Mouse (Mus musculus) effector memory CD4-positive, alpha-beta T cell, adult 7 months (primary cell): ENCODE results near the gene 4932429P05Rik. TPM values are rescaled to one million over a fixed set of nuclear protein-coding genes. Genes with fewer than 3 reads are reported as not detected.

ENCODE experiments used
- polyA plus RNA-seq: library from polyadenylated mRNA; unstranded; fragments of 100-300 nt; shearing (Covaris generic); gene quantifications from one replicate; pipeline ENCODE4 v1.2.1, GENCODE M21; 2017

4932429P05Rik gene
- not detected for polyA plus RNA-seq

DNA sequence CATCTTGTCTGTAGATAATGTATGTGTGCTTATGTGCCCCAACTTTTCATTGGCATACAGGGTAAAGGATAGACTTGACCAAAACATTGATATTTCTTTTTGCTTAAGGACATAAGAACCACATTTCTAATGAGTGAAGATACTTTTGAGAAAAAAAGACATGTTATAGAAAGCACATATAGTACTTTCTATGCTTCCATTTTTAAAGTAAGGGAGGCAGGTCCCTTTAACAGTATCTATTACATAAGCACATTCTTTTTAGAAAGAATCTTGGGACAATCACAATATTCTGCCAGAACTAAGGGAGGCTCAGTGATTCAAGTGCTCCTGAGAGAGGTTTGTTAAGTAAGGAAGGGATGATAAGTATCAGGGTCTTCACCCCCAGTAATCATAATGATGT is at the start of gene 4932429P05Rik:
TSS of gene 4932429P05Rik (plus strand) at position 301 of the 400 bp plus-strand sequence.

Other genes starting within 250 kb of the 4932429P05Rik start
- not detected for gene 4930415L06Rik, start 180.6 kb downstream of the 4932429P05Rik start, polyA plus RNA-seq